Mouse (Mus musculus) ES-Bruce4 (cell line): ENCODE data around the gene En1.

Experiments
- CTCF ChIP-seq: IDR thresholded peaks from one replicate; pipeline ENCODE4 v1.8.1; 2011; ENCODE audit warnings: low read depth, low read length
- POLR2A ChIP-seq: IDR thresholded peaks from one replicate; pipeline ENCODE4 v1.8.1; 2011; ENCODE audit warnings: low read length; ENCODE audit not compliant: insufficient read depth

GRCm38 (mm10) chr1:120626930-120627621 lies 24.9 kb downstream of the En1 start:
- TF ChIP-seq CTCF (no peak), POLR2A (no peak)
